Mouse (Mus musculus) heart, postnatal 0 days (tissue): ENCODE data around the gene Klhl5.

ENCODE experiments used
- CTCF ChIP-seq: IDR thresholded peaks from 2 replicates; pipeline ENCODE4 v1.5.1; 2016; ENCODE audit warnings: antibody characterized with exemption, control low read depth, low read depth
- EP300 ChIP-seq: IDR thresholded peaks from 2 replicates; pipeline ENCODE4 v1.6.1; 2016; ENCODE audit warnings: antibody characterized with exemption, low read depth

- TF ChIP-seq CTCF (no peak), EP300 (no peak)
These were observed 38.3 kb downstream of the Klhl5 start for GRCm38 (mm10) chr5:65145499-65146101.
